Mouse (Mus musculus) thymus, postnatal 14 days (tissue): ENCODE measurements around the gene Frs3.

Source experiments
- DNase-seq: peaks from one replicate; pipeline ENCODE4 v3.0.0; 2021

Gene Frs3

GRCm38 (mm10) chr17:47737271-47738065, 48.6 kb downstream of the Frs3 start:
- peak; percentile 62 for DNase-seq

GRCm38 (mm10) chr17:47738066-47738878, 49.4 kb downstream of the Frs3 start:
- peak; percentile 69 for DNase-seq

- peak; percentile 56 for DNase-seq
Observed at GRCm38 (mm10) chr17:47738879-47739798, 50.3 kb downstream of the Frs3 start.

GRCm38 (mm10) chr17:47740186-47740585, 51.4 kb downstream of the Frs3 start:
- DNase-seq = peak; percentile 20

- DNase-seq = peak; percentile 34
Observed at GRCm38 (mm10) chr17:47742991-47743734, 54.3 kb downstream of the Frs3 start.

- no peak for DNase-seq
Observed at GRCm38 (mm10) chr17:47744086-47744485, 55.3 kb downstream of the Frs3 start.

- peak; percentile 39 for DNase-seq
Observed at GRCm38 (mm10) chr17:47744746-47745368, 56.0 kb downstream of the Frs3 start.

- DNase-seq = no peak
Observed at GRCm38 (mm10) chr17:47748791-47749553, 60.1 kb downstream of the Frs3 start.

GRCm38 (mm10) chr17:47749626-47750025, 60.8 kb downstream of the Frs3 start:
- no peak for DNase-seq

- no peak for DNase-seq
Observed at GRCm38 (mm10) chr17:47750101-47750500, 61.3 kb downstream of the Frs3 start.

- no peak for DNase-seq
Observed at GRCm38 (mm10) chr17:47751811-47752210, 63.0 kb downstream of the Frs3 start.

- no peak for DNase-seq
Observed at GRCm38 (mm10) chr17:47753130-47753775, 64.4 kb downstream of the Frs3 start.
